Mouse (Mus musculus): ENCODE measurements around the gene Gjc2.

The Gjc2 gene

GRCm38 (mm10) chr11:59165616-59166241 lies 17.3 kb downstream of the Gjc2 start:
- in situ Hi-C loops (cut with MboI; ENCODE audit: low pct_unique_long_range_greater_than_20kb in 1 of 2, low sequenced_read_pairs in 2 of 2, unreplicated experiment in 1 of 2): no loop called here

GRCm38 (mm10) chr11:59164384-59164783 lies 18.6 kb downstream of the Gjc2 start:
- in situ Hi-C loops (cut with MboI; ENCODE audit: low pct_unique_long_range_greater_than_20kb in 1 of 2, low sequenced_read_pairs in 2 of 2, unreplicated experiment in 1 of 2): no loop called here

GRCm38 (mm10) chr11:59163255-59164236 lies 19.5 kb downstream of the Gjc2 start, which contains the start of gene Iba57:
TSS of gene Iba57 (minus strand) at chr11:59163739.
- in situ Hi-C loops (cut with MboI; ENCODE audit: low pct_unique_long_range_greater_than_20kb in 1 of 2, low sequenced_read_pairs in 2 of 2, unreplicated experiment in 1 of 2): no loop called here

GRCm38 (mm10) chr11:59162443-59163254 lies 20.4 kb downstream of the Gjc2 start:
- in situ Hi-C loops (cut with MboI; ENCODE audit: low pct_unique_long_range_greater_than_20kb in 1 of 2, low sequenced_read_pairs in 2 of 2, unreplicated experiment in 1 of 2): no loop called here

- in situ Hi-C loops (cut with MboI; ENCODE audit: low pct_unique_long_range_greater_than_20kb in 1 of 2, low sequenced_read_pairs in 2 of 2, unreplicated experiment in 1 of 2): no loop called here
Measured at GRCm38 (mm10) chr11:59161398-59161797, 21.6 kb downstream of the Gjc2 start.

- in situ Hi-C loops (cut with MboI; ENCODE audit: low pct_unique_long_range_greater_than_20kb in 1 of 2, low sequenced_read_pairs in 2 of 2, unreplicated experiment in 1 of 2): no loop called here
Measured at GRCm38 (mm10) chr11:59159558-59159957, 23.5 kb downstream of the Gjc2 start.

- in situ Hi-C loops (cut with MboI; ENCODE audit: low pct_unique_long_range_greater_than_20kb in 1 of 2, low sequenced_read_pairs in 2 of 2, unreplicated experiment in 1 of 2): no loop called here
Measured at GRCm38 (mm10) chr11:59159099-59159498, 23.9 kb downstream of the Gjc2 start.

GRCm38 (mm10) chr11:59155900-59156299 lies 27.1 kb downstream of the Gjc2 start:
- in situ Hi-C loops (cut with MboI; ENCODE audit: low pct_unique_long_range_greater_than_20kb in 1 of 2, low sequenced_read_pairs in 2 of 2, unreplicated experiment in 1 of 2): no loop called here

GRCm38 (mm10) chr11:59154220-59154619 lies 28.8 kb downstream of the Gjc2 start:
- in situ Hi-C loops (cut with MboI; ENCODE audit: low pct_unique_long_range_greater_than_20kb in 1 of 2, low sequenced_read_pairs in 2 of 2, unreplicated experiment in 1 of 2): no loop called here

GRCm38 (mm10) chr11:59151729-59152128 lies 31.3 kb downstream of the Gjc2 start:
- in situ Hi-C loops (cut with MboI; ENCODE audit: low pct_unique_long_range_greater_than_20kb in 1 of 2, low sequenced_read_pairs in 2 of 2, unreplicated experiment in 1 of 2): no loop called here

GRCm38 (mm10) chr11:59149302-59149701 lies 33.7 kb downstream of the Gjc2 start:
- in situ Hi-C loops (cut with MboI; ENCODE audit: low pct_unique_long_range_greater_than_20kb in 1 of 2, low sequenced_read_pairs in 2 of 2, unreplicated experiment in 1 of 2): no loop called here

GRCm38 (mm10) chr11:59142962-59143361 lies 40.1 kb downstream of the Gjc2 start:
- in situ Hi-C loops (cut with MboI; ENCODE audit: low pct_unique_long_range_greater_than_20kb in 1 of 2, low sequenced_read_pairs in 2 of 2, unreplicated experiment in 1 of 2): no loop called here

- in situ Hi-C loops (cut with MboI; ENCODE audit: low pct_unique_long_range_greater_than_20kb in 1 of 2, low sequenced_read_pairs in 2 of 2, unreplicated experiment in 1 of 2): no loop called here
Measured at GRCm38 (mm10) chr11:59141772-59142370, 41.1 kb downstream of the Gjc2 start.

- in situ Hi-C loops (cut with MboI; ENCODE audit: low pct_unique_long_range_greater_than_20kb in 1 of 2, low sequenced_read_pairs in 2 of 2, unreplicated experiment in 1 of 2): no loop called here
Measured at GRCm38 (mm10) chr11:59138537-59139486, 44.2 kb downstream of the Gjc2 start.

GRCm38 (mm10) chr11:59136994-59137706 lies 45.9 kb downstream of the Gjc2 start:
- in situ Hi-C loops (cut with MboI; ENCODE audit: low pct_unique_long_range_greater_than_20kb in 1 of 2, low sequenced_read_pairs in 2 of 2, unreplicated experiment in 1 of 2): no loop called here

- in situ Hi-C loops (cut with MboI; ENCODE audit: low pct_unique_long_range_greater_than_20kb in 1 of 2, low sequenced_read_pairs in 2 of 2, unreplicated experiment in 1 of 2): no loop called here
Measured at GRCm38 (mm10) chr11:59135904-59136452, 47.0 kb downstream of the Gjc2 start, which contains the start of gene Obscn. TSS of gene Obscn (minus strand) at chr11:59136402.
